Mouse (Mus musculus): ENCODE data around the gene Alad.

GRCm38 (mm10) chr4:62503374-62503970, 16.2 kb downstream of the Alad start, which contains the start of gene Hdhd3:
- no peak for TF ChIP-seq CTCF (conservative IDR thresholded peaks at IDR 0.05; ENCODE audit: insufficient read depth, insufficient read length, low read depth, low read length)
- no peak for TF ChIP-seq POLR2A (IDR thresholded peaks at IDR 0.05; ENCODE audit: low read depth, low read length)
